Mouse (Mus musculus): ENCODE measurements around the gene Uba5.

Gene Uba5

DNA sequence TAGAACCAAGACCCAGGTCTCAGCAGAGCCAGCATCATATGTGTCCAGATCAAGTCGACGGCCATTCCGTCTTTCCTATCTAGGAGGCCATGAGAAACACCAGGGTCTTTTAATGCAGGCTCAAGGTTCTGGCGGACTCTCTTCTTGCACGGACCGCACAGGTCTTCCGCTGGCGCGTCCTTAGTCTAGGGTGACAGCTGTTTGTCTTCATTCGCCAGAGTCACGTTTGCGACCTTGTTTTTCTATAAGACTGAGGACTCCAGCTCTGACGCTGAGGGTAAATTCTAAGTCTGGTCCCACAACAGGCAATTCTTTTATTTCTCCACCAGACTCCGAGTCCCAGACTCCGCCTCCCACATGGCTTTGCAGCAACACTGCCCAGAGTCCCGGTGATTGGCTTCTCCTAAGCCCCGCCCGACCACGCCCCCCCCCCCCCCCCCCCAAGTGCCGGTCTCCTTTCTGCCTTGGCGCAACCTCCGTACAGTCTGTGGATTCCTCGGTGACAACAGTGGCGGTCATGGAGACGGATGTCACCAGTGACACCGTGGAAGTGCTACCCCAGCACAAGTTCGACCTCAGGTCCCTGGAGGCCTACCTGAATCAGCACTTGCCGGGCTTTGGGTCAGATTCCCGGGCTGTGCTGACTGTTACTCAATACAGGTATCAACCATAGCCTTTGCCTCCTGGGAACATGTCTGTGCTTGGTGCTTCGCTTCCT is 469 bp upstream of the Uba5 start, which contains the start of gene Acad11:
Acad11 (plus strand) TSS at position 134 of the 718 bp plus-strand sequence.
- CTCF ChIA-PET: interaction anchor here (0.5 to 1.0 kb wide), 3 partner anchors 11 to 589 kb away, joined by 3 to 10 read pairs (median 7); no protein-coding TSS in a partner anchor

DNA sequence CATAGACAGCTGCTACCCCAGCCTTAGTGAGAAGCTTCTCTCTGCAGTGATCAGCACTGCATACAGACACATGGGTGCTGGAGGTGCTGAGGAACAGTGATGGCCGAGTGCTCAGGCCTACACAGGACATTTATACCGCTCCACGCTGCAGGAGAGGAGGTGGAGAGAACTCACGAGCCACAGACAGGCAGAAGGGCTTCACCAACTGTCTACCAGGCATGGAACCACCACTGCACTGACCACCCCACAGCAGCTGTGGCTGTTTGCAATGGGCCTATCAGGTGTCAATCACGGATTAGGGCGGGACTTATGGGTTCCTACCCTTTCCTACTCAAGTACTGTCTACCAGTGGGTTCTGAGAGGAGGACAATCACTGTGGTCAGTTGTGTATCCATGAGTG is 11.9 kb downstream of the Uba5 start:
- CTCF ChIA-PET: no interaction called here

DNA sequence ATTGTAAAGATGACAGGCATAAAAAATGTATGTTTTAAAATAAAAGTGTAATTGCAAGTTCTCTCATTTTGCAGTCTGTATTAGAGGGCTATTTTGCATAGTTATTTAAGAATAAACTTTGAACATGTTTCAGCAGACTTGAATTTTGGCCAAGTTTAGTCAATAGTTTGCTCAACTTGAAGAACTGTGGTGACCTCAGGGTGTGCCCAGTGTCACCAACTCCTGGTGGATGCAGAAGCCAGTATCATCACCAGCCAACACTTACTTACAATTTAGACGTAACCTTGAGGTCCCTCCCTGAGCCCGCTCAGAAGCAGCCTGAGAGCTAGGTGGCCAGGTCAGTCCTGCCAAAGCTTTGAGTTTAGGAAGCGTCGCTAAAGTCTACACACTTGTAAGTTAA is 19.3 kb downstream of the Uba5 start:
- CTCF ChIA-PET: no interaction called here

DNA sequence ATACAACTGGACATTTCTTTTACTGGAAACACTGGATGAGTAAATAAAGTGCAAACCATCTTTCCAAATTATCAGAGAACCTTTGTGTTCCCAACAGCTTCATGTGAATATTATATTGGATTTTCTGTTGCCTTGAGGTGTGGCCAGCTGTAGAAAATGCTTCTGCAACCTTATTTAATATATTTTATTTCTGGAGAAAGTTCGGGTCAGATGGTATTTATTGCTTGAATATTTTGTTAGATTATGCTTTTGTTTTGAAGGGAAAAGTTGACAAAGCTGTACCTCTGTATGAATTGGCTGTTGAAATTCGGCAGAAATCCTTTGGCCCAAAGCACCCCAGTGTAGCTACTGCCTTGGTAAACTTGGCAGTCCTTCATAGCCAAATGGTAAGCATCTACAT is 22.6 kb downstream of the Uba5 start, which contains the start of gene Gm28305:
Gm28305 (plus strand) TSS at position 301 of the 400 bp plus-strand sequence.
- CTCF ChIA-PET: no interaction called here

DNA sequence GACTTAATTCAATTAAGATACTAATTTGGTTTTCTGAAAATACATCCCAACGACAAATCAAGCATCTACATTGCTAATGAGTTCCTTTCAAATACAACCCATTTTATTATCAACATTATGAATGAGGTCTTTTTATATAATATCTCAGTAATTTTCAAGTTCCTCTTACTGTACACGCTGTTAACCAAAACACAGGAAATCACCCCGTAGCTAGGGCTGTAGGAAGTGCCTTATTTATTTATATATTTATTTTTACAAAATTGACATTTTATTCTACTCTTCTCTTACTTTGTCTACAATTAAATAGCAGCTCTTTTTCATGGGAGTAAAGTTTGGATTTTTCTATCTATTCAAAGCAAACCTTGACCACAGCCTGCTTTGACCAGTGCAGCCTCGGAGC is 23.2 kb downstream of the Uba5 start:
- CTCF ChIA-PET: interaction anchor here (0.5 to 0.7 kb wide), 2 partner anchors 526 to 737 kb away, joined by 3 read pairs; no protein-coding TSS in a partner anchor

DNA sequence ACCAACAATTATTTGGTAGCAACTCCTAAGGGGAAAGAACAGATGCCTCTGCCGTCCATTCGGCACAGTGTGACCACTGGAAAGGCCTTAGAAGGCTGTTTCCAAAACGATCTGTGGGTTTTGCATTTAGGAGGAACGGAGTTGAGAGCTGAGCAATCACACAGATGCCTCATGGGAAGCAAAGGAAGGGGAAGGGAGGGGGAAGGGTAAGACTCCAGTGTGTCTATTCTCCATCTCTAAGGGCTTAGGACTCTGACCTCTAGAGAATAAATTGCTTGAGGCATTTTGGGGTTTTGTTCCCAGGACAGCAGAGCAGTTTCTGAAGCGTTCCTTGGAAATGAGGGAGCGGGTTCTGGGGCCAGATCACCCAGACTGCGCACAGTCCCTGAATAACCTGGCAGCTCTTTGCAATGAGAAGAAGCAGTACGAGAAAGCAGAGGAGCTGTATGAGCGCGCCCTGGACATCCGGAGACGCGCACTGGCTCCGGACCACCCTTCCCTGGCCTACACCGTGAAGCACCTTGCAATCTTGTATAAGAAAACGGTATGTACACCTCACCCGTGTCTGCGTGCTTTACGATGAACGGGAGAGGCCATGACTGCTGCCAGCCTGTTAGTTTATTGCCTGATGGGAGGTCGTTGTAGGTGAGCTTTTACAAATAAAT is 23.8 kb downstream of the Uba5 start:
- CTCF ChIA-PET: interaction anchor here (0.7 kb wide), 1 partner anchor 737 kb away, joined by 3 read pairs; no protein-coding TSS in a partner anchor

DNA sequence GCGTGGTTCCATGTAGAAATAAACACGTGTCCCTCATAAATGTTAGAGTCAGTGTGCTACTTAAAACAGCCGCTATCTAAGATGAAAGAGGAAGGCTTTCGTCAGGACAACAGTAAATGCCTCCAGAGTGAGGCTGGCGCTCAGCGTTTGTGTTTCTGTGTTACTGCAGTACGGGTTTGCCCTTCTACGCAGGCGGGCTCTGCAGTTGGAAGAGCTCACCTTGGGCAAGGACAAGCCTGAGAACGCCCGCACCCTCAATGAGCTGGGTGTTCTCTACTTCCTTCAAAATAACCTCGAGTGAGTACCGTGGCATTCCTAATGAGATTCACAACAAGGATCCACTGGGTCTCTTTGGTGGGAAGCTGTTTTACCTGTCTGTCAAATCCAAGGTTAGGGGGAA is 24.7 kb downstream of the Uba5 start:
- CTCF ChIA-PET: no interaction called here

DNA sequence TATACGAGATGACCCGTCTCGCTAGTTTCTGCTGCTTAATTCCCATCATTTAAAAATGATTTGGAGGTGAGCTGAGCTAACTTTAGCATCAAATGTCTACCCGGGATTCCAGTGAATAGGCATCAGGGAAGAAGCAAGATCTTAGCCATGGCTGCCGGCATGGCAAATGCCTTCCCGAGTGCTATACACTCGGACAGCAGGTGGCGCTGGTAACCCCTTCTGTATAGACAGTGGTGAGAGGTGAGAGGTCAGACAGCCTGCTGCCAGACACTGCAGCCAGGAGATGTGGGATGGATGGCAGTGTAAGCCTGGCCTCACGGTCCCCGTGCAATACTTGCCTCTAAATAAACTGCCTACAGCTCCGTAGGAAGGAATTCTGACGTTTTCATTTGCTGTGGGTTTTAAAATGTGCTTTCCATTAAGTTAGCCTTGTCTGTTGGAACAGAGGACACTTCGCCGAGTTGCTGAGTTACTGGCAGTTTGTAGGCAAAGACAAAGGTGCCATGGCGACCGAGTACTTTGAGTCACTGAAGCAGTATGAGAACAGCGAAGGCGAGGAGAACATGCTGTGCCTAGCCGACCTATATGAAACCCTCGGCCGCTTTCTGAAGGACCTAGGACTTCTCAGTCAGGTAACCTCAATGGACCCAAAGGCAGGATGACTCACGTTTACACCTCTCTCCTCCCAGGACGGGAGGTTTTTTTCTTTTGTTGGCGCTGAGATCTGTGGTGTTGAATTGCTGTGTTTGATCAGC is 27.5 kb downstream of the Uba5 start:
- CTCF ChIA-PET: interaction anchor here (0.7 kb wide), 1 partner anchor 155 kb away, joined by 3 read pairs; no protein-coding TSS in a partner anchor

DNA sequence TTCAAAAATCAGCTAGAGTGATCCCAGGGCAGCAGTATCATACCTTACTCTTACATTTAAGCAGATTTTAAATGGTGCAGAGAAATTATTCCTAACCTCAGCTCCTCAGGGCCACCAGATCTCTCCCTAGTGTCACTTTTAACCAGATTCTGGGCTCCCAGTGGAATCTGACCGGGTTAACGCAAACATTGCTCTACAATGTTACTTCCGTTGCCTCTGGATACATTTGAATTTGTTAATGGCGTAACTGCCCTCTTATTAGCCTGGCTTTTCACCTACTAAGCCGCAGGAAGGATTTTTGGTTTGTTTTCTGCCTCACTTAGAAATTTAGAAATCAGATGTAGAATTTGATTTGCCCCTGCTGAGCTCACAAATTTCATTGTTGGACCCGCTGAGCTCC is 28.2 kb downstream of the Uba5 start:
- CTCF ChIA-PET: no interaction called here

DNA sequence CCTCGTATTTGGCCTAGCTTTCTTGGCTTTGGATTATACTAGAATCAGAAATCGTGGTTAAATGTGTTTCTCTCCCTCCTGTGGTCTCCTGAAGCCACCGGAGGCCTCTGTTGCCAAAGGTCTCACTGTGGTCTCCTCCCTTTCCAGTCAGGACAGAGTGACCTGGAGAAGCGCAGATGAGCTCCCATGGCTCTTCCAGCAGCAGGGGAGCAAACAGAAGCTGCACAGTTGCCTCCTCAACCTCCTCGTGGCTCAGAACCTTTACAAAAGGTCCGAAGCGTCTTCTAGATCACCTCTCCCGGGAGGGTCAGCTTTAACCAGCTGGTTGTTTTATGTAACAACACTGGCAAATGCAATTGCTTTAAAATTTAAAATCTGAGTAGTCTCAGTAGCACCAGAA is 28.7 kb downstream of the Uba5 start:
- CTCF ChIA-PET: no interaction called here

DNA sequence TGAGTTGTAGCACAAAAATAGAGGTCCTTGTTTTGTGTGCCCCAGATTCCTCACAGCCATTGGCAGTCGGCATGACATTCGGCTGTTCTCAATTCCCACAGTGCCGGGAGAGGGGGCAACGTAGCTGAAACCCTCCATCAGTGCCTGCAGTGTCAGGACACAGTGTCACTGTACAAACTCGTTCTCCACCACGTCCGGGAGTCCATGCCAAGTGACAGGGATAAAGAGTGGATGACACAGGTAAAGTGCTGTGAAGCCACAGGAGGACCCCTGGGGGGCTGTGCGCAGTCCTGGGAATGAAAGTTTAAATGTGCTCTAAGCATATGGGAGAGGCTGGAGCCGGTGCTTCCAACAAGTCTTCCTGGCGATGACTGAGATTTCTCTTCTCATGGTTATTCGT is 33.1 kb downstream of the Uba5 start:
- CTCF ChIA-PET: no interaction called here

DNA sequence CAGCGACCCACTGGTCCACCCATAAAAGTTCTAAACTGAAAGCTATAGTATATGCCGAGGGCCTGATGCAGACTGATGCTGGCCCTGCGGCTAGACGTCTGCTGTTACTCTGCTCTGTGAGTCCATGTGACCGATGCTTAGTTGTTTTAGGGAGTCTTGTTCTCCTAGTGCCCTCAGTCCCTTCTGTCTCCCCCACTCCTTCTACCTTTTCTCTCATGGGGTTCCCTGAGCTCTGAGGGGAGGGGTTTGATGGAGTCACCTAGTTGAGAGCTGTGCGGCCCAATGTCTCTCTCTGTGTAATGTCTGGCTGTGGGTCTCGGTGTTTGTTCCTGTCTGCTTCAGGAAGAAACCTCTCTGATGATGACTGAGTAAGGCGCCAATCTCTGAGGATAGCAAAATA is 35.7 kb downstream of the Uba5 start:
- CTCF ChIA-PET: no interaction called here

DNA sequence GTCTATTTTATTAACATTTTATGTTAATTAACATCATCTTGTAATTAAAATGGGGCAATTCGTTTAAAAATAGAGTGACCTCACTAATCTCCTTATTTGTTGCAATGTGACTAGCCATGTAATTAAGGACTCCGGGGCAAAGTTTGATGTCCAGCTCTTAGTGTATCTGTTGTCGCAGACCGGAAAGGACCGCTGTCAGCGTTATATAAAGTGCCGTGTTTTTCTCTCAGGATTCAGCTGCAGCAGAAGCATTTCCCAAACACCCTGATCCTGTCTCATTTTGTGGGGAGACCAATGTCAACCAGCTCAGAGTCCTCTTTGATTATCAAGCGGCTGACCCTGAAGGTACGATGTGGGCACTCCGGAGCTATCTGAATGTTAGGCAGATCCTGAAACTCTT is 41.9 kb downstream of the Uba5 start:
- CTCF ChIA-PET: no interaction called here

DNA sequence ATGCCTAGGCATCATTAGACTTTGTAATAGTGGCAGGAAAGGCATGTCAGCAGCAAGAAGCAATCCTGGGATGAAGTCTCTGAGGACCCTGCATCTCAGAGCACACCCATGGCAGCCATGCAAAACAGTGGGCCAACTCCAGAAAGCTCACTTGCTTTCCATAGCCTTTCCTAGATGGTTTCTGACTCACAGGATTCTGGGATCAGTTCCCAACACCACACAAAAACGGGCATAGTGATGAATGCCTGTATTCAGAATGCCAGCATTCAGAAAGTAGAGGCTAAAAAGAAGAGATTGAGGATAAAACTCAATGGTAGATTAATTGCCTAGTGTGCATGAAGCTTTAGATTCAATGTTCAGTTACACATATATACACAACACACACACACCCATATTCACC is 48.4 kb downstream of the Uba5 start:
- CTCF ChIA-PET: no interaction called here

DNA sequence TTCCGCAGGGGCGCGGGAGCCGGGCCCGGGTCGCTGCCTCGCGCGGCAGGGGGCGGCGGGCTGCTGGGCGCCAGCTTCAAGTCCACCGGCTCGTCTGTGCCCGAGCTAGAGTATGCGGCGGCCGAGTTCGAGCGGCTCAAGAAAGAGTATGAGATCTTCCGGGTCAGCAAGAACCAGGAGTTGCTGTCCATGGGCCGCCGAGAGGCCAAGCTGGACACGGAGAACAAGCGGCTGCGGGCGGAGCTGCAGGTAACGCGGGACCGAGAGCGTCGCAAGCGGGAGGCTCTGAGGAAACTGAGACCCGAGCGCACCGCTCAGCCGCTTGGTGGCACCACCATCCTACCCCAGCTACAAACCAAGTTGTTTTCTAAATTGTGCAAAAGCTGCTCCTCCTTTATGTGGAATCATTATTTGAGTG is 60.0 kb downstream of the Uba5 start:
- CTCF ChIA-PET: no interaction called here

DNA sequence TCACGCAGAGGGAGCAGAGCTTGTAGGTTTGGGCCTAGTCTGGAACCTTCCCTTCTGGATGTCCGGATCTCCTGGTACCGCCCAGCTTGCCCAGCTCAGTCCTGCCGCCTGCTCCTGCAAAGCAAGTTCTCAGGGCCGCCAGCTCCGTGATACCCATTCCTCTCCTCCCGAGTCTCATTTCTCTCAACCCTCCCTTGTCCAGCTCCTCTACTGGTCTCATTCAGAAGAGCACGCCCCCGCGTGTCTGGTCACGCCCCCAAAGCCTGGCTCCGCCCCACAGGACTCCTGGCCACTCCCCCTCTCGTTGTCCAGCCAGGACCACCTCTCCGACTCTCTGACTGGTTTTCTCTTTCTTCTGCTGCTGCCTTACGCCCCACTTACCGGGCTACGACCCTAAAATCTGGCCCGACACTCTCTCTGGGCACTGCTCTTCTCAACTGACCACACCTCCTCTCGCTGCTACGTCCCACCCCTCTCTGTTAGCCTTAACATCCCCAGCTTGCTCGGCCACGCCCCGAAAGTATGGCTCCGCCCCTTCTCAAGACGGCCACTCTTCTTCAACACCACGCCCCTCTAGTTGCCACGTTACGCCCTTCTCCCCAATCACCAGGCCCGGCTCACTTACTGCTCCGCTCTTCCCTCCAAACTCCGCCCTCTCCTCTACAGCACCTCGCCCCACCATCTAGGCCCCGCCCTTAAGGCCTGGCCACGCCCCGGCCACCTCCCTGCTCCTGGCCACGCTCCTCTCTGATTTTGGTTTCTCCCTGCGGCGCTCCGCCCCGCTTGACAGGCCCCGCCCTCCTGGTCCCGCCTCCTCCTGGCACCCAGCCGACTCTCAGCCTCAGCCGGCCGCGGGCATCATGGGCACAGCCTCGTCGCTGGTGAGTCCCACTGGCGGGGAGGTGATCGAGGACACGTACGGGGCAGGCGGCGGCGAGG is 60.7 kb downstream of the Uba5 start, which contains the start of gene Nphp3:
Nphp3 (plus strand) TSS at position 624 of the 939 bp plus-strand sequence.
- CTCF ChIA-PET: no interaction called here

DNA sequence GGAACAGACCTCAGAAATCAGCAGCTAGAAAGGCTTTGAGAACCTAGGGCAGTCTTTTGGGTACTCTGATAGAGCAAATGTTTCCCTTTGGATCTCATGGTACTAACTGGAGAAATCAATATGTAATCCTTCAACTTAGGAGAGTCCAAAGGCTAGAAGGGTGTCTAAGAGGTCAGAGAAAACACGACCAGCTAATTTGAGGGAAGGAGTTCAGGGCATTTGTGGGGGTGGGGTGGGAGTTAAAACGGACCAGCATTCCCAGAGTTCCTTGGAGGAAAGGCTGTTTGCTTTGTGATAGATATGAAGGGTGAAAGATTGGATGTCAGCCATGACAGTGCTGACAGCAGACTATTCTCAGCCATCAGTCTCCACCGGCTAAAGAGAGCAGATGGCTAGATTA is 62.3 kb downstream of the Uba5 start:
- CTCF ChIA-PET: no interaction called here

Data from spleen, embryonic (tissue).